Mouse (Mus musculus): Measurements from ENCODE around the gene Ankrd13d. TPM values are rescaled to one million over a fixed set of nuclear protein-coding genes. Genes with fewer than 3 reads are reported as not detected.

Ankrd13d gene
- total and polyA plus RNA-seq, 2 experiments from 2014 or later, result 79.1 to 106 TPM

DNA sequence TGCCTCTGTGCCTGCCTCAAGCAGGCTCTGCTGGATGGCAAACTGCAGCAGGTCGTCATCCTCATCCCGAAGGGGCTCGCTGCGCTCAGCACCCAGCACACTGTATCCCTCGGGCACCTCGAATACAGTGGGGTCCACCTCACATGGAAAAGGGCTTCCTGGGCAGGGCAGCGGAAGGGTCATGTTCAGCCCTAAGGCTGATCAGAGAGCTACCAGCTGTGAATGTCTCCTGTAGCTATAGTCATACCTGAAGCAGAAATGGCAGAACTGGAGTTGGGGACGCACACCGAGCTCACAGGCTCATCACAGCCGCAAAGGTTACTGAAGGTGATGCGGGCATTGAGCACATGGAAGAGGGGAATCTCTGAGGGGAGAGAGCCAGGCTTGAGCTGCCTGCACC is 12.0 kb downstream of the Ankrd13d start:
- H3K27me3 ChIP-seq (ENCODE audit: insufficient read depth, low read length), result no peaks in the 10 kb centered on the region
- ATAC-seq (ENCODE audit: low FRiP score), result no peak

GRCm38 (mm10) chr19:4270187-4270586 is 12.8 kb downstream of the Ankrd13d start:
- no peaks in the 10 kb centered on the region for H3K9me3 ChIP-seq (ENCODE audit: low read length)
- no peak overlapping the region for H3K4me2 ChIP-seq (ENCODE audit: low read depth, low read length, poor library complexity, severe bottlenecking)
- H3K36me3 ChIP-seq (ENCODE audit: insufficient read depth, low read length), result peaks cover 26% of the 10 kb centered on the region
- H3K27me3 ChIP-seq (ENCODE audit: insufficient read depth, low read length), result no peaks in the 10 kb centered on the region
- WGBS, result 66% methylated on average over 6 of the region's 6 CpGs
- no peak overlapping the region for H3K9ac ChIP-seq (replicated peaks; ENCODE audit: low read length, poor library complexity, severe bottlenecking)
- no peak for ATAC-seq (ENCODE audit: low FRiP score)
- DNase-seq (ENCODE audit: low spot score), result no peak
- no peak overlapping the region for H3K4me3 ChIP-seq (ENCODE audit: low read depth, low read length)
- peaks cover 5% of the 10 kb centered on the region; the same call in 1 of the 2 replicates for H3K4me1 ChIP-seq (ENCODE audit: insufficient read depth, low read length)
- no peak overlapping the region for H3K27ac ChIP-seq (ENCODE audit: low read depth, low read length)
- no peak for TF ChIP-seq CTCF (IDR thresholded peaks at IDR 0.05)

More for the DNA sequence above, 12.0 kb downstream of the Ankrd13d start:
- H3K4me3 ChIP-seq (ENCODE audit: low read depth, low read length), result no peak overlapping the region
- DNase-seq (ENCODE audit: low spot score), result no peak
- peaks cover 5% of the 10 kb centered on the region; the same call in 1 of the 2 replicates for H3K4me1 ChIP-seq (ENCODE audit: insufficient read depth, low read length)
- no peak overlapping the region for H3K9ac ChIP-seq (replicated peaks; ENCODE audit: low read length, poor library complexity, severe bottlenecking)
- WGBS, result 95% methylated on average over 11 of the region's 11 CpGs
- TF ChIP-seq CTCF (IDR thresholded peaks at IDR 0.05), result no peak
- H3K4me2 ChIP-seq (ENCODE audit: low read depth, low read length, poor library complexity, severe bottlenecking), result no peak overlapping the region
- H3K9me3 ChIP-seq (ENCODE audit: low read length), result no peaks in the 10 kb centered on the region
- peaks cover 26% of the 10 kb centered on the region for H3K36me3 ChIP-seq (ENCODE audit: insufficient read depth, low read length)
- H3K27ac ChIP-seq (ENCODE audit: low read depth, low read length), result no peak overlapping the region

DNA sequence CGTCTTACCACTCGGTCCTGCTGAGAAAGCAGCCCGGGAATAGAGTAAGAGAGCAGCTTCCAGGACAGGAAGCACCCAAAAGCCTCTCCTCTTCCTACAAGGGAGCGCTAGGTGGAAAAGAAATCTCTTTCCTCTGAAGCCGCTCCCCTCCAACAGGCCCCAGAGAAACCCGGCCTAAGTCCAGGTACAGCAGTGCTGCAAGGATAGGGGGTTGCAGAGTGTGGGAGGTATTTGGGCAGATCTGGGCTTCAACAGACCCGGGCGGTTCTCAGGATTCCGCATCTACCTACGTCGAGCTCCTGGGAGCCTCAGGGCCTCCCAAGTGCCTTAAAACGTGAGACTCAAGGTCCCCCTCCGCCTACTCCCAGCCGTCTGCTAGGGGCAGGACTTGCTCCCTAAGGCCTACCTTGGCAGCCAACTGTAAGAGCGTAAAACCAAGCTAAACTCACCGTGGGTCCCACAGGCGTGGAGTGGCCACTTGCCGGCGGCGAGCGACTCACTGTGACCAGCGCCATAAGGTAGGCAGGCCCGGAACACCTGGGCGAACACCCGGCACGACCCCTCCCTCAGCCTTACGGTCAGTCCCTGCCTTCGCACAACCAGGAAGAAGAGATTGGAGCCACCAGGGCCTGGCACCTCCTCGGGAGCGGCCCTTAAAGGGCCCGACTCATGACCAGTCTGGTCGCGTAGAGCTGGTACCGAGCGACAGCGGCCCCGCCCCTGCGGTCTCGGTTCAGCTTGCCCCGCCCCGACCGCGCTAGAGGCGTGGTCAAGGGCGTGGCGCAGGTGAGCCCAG is 14.2 kb downstream of the Ankrd13d start, which contains the start of gene Ssh3:
Ssh3 (minus strand) TSS at position 615 of the 796 bp plus-strand sequence.
- H3K27me3 ChIP-seq (ENCODE audit: insufficient read depth, low read length), result no peaks in the 10 kb centered on the region
- peak within 1 kb of the TSS; percentile 42 for H3K9ac ChIP-seq (replicated peaks; ENCODE audit: low read length, poor library complexity, severe bottlenecking)
- TF ChIP-seq CTCF (IDR thresholded peaks at IDR 0.05), result no peak
- H3K4me2 ChIP-seq (ENCODE audit: low read depth, low read length, poor library complexity, severe bottlenecking), result peak within 1 kb of the TSS; percentile 55
- H3K4me3 ChIP-seq (ENCODE audit: low read depth, low read length), result peak within 1 kb of the TSS; percentile 32
- peak; percentile 56 for DNase-seq (ENCODE audit: low spot score)
- H3K9me3 ChIP-seq (ENCODE audit: low read length), result no peaks in the 10 kb centered on the region
- peaks cover 5% of the 10 kb centered on the region; the same call in 1 of the 2 replicates for H3K4me1 ChIP-seq (ENCODE audit: insufficient read depth, low read length)
- no peak within 1 kb of the TSS; the same call in 1 of the 2 replicates for H3K27ac ChIP-seq (ENCODE audit: low read depth, low read length)
- WGBS, result 9% methylated on average over 46 of the region's 46 CpGs
- ATAC-seq (ENCODE audit: low FRiP score), result peak; percentile 57; the same call in 1 of the 2 replicates
- H3K36me3 ChIP-seq (ENCODE audit: insufficient read depth, low read length), result peaks cover 26% of the 10 kb centered on the region

GRCm38 (mm10) chr19:4265956-4266355 is 17.0 kb downstream of the Ankrd13d start:
- DNase-seq (ENCODE audit: low spot score) (peak; percentile 54), ATAC-seq (ENCODE audit: low FRiP score) (no peak)
- peak; percentile 56 for TF ChIP-seq CTCF (IDR thresholded peaks at IDR 0.05)
- 57% methylated on average over 4 of the region's 4 CpGs for WGBS
- no peak overlapping the region for H3K9ac ChIP-seq (replicated peaks; ENCODE audit: low read length, poor library complexity, severe bottlenecking)
- H3K4me2 ChIP-seq (ENCODE audit: low read depth, low read length, poor library complexity, severe bottlenecking), result no peak overlapping the region
- peaks cover 8% of the 10 kb centered on the region for H3K36me3 ChIP-seq (ENCODE audit: insufficient read depth, low read length)
- H3K4me1 ChIP-seq (ENCODE audit: insufficient read depth, low read length), result peaks cover 5% of the 10 kb centered on the region; the same call in 1 of the 2 replicates
- no peak overlapping the region for H3K27ac ChIP-seq (ENCODE audit: low read depth, low read length)
- no peaks in the 10 kb centered on the region for H3K27me3 ChIP-seq (ENCODE audit: insufficient read depth, low read length)
- no peak overlapping the region for H3K4me3 ChIP-seq (ENCODE audit: low read depth, low read length)
- H3K9me3 ChIP-seq (ENCODE audit: low read length), result no peaks in the 10 kb centered on the region

- no peak overlapping the region for H3K4me3 ChIP-seq (ENCODE audit: low read depth, low read length)
- no peak overlapping the region for H3K27ac ChIP-seq (ENCODE audit: low read depth, low read length)
- 90% methylated on average over 6 of the region's 6 CpGs for WGBS
- H3K4me2 ChIP-seq (ENCODE audit: low read depth, low read length, poor library complexity, severe bottlenecking), result no peak overlapping the region
- ATAC-seq (ENCODE audit: low FRiP score) (no peak), DNase-seq (ENCODE audit: low spot score) (no peak)
- no peaks in the 10 kb centered on the region for H3K9me3 ChIP-seq (ENCODE audit: low read length)
- no peaks in the 10 kb centered on the region for H3K36me3 ChIP-seq (ENCODE audit: insufficient read depth, low read length)
- TF ChIP-seq CTCF (IDR thresholded peaks at IDR 0.05), result no peak
- peaks cover 5% of the 10 kb centered on the region; the same call in 1 of the 2 replicates for H3K4me1 ChIP-seq (ENCODE audit: insufficient read depth, low read length)
- H3K27me3 ChIP-seq (ENCODE audit: insufficient read depth, low read length), result no peaks in the 10 kb centered on the region
- no peak overlapping the region for H3K9ac ChIP-seq (replicated peaks; ENCODE audit: low read length, poor library complexity, severe bottlenecking)
These were observed 18.7 kb downstream of the Ankrd13d start for GRCm38 (mm10) chr19:4264171-4264780.

DNA sequence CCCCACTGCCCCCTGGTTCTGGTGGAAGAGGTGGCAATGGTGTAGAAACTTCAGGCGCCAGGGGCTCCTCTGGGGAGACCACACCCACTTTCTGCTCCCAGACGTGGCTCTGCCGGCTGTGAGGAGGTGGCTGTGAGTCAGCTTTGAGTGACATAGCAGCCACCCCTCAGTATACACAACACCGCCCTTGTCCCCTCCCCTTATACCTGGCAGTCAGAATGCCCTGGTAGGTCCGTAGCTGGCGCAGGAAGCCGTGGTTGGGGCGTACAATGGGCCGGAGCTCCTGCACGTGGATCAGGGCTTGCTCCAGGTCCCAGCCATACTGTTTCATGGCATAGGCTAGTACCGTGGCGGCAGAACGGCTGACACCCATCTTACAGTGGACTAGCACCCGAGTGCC is 19.2 kb downstream of the Ankrd13d start:
- no peak overlapping the region for H3K9ac ChIP-seq (replicated peaks; ENCODE audit: low read length, poor library complexity, severe bottlenecking)
- 74% methylated on average over 14 of the region's 14 CpGs for WGBS
- DNase-seq (ENCODE audit: low spot score) (no peak), ATAC-seq (ENCODE audit: low FRiP score) (no peak)
- TF ChIP-seq CTCF (IDR thresholded peaks at IDR 0.05), result no peak
- no peaks in the 10 kb centered on the region for H3K27me3 ChIP-seq (ENCODE audit: insufficient read depth, low read length)
- H3K27ac ChIP-seq (ENCODE audit: low read depth, low read length), result no peak overlapping the region
- no peak overlapping the region for H3K4me2 ChIP-seq (ENCODE audit: low read depth, low read length, poor library complexity, severe bottlenecking)
- H3K4me3 ChIP-seq (ENCODE audit: low read depth, low read length), result no peak overlapping the region
- no peaks in the 10 kb centered on the region for H3K36me3 ChIP-seq (ENCODE audit: insufficient read depth, low read length)
- peaks cover 2% of the 10 kb centered on the region; the same call in 1 of the 2 replicates for H3K4me1 ChIP-seq (ENCODE audit: insufficient read depth, low read length)
- no peaks in the 10 kb centered on the region for H3K9me3 ChIP-seq (ENCODE audit: low read length)

Data from midbrain, postnatal 0 days (tissue).